Mouse (Mus musculus) macrophage (primary cell): ENCODE measurements around the gene Abcg1. TPM values are rescaled to one million over a fixed set of nuclear protein-coding genes. Genes with fewer than 3 reads are reported as not detected.

Experiments
- H3K27ac ChIP-seq: fragments of 350-480 bp; formaldehyde crosslinking; 2 replicates; pipeline ENCODE4 v1.9.0; 2021
- H3K36me3 ChIP-seq: fragments of 350-480 bp; formaldehyde crosslinking; 2 replicates; pipeline ENCODE4 v1.9.0; 2021; ENCODE audit errors: inconsistent target
- H3K4me3 ChIP-seq: fragments of 350-480 bp; formaldehyde crosslinking; 2 replicates; pipeline ENCODE4 v1.9.0; 2021; ENCODE audit errors: inconsistent target
- H3K79me2 ChIP-seq: fragments of 350-480 bp; formaldehyde crosslinking; 2 replicates; pipeline ENCODE4 v1.9.0; 2021; ENCODE audit errors: inconsistent target
- WGBS: methylation state at CpG from one replicate; pipeline ENCODE4 v1.1.7; 2026; ENCODE audit warnings: inconsistent platforms; ENCODE audit not compliant: missing documents; 5-methylcytosine and 5-hydroxymethylcytosine counted together
- polyA plus RNA-seq: library from polyadenylated mRNA; stranded (reverse); fragments of 250-400 nt; gene quantifications from 3 replicates; pipeline ENCODE4 v1.2.4, GENCODE M21; 2018; ENCODE audit warnings: inconsistent platforms

The Abcg1 gene
- polyA plus RNA-seq, 1 experiment from 2014 or later: 132 TPM

- WGBS: 92% methylated on average over 9 of the region's 9 CpGs
- no peak overlapping the region for H3K27ac ChIP-seq
- H3K79me2 ChIP-seq: no peaks in the 10 kb centered on the region
- H3K4me3 ChIP-seq: no peak overlapping the region
- peaks cover 99% of the 10 kb centered on the region for H3K36me3 ChIP-seq
Measured at GRCm38 (mm10) chr17:31113191-31113856, 55.8 kb downstream of the Abcg1 start.

GRCm38 (mm10) chr17:31116063-31116462 is 58.6 kb downstream of the Abcg1 start:
- H3K27ac ChIP-seq: no peak overlapping the region
- 87% methylated on average over 6 of the region's 6 CpGs for WGBS
- no peaks in the 10 kb centered on the region for H3K79me2 ChIP-seq
- peaks cover 74% of the 10 kb centered on the region for H3K36me3 ChIP-seq
- no peak overlapping the region for H3K4me3 ChIP-seq

GRCm38 (mm10) chr17:31117946-31118345 is 60.5 kb downstream of the Abcg1 start:
- Histone ChIP-seq H3K27ac (no peak overlapping the region), H3K36me3 (peaks cover 55% of the 10 kb centered on the region), H3K79me2 (no peaks in the 10 kb centered on the region), H3K4me3 (no peak overlapping the region)
- 93% methylated on average over 5 of the region's 5 CpGs for WGBS

GRCm38 (mm10) chr17:31119429-31119828 is 62.0 kb downstream of the Abcg1 start:
- Histone ChIP-seq H3K36me3 (peaks cover 40% of the 10 kb centered on the region), H3K79me2 (no peaks in the 10 kb centered on the region), H3K4me3 (no peak overlapping the region), H3K27ac (no peak overlapping the region)
- 14% methylated on average over 7 of the region's 7 CpGs for WGBS

- H3K4me3 ChIP-seq: no peak overlapping the region
- WGBS: 15% methylated on average over 8 of the region's 8 CpGs
- H3K36me3 ChIP-seq: peaks cover 14% of the 10 kb centered on the region; the same call in 1 of the 2 replicates
Measured at GRCm38 (mm10) chr17:31121975-31122374, 64.5 kb downstream of the Abcg1 start.

GRCm38 (mm10) chr17:31125548-31126266 is 68.2 kb downstream of the Abcg1 start:
- Histone ChIP-seq H3K27ac (no peak overlapping the region), H3K4me3 (no peak overlapping the region), H3K36me3 (no peaks in the 10 kb centered on the region), H3K79me2 (no peaks in the 10 kb centered on the region)
- WGBS: 89% methylated on average over 9 of the region's 9 CpGs

More at GRCm38 (mm10) chr17:31121975-31122374, 64.5 kb downstream of the Abcg1 start:
- Histone ChIP-seq H3K79me2 (no peaks in the 10 kb centered on the region), H3K27ac (no peak overlapping the region)

- H3K79me2 ChIP-seq: no peaks in the 10 kb centered on the region
- 81% methylated on average over 9 of the region's 9 CpGs for WGBS
- no peak overlapping the region for H3K4me3 ChIP-seq
- no peaks in the 10 kb centered on the region for H3K36me3 ChIP-seq
- H3K27ac ChIP-seq: no peak overlapping the region
Measured at GRCm38 (mm10) chr17:31128708-31129318, 71.3 kb downstream of the Abcg1 start.

- H3K4me3 ChIP-seq: no peak within 1 kb of the TSS
- no peaks in the 10 kb centered on the region for H3K36me3 ChIP-seq
- H3K79me2 ChIP-seq: no peaks in the 10 kb centered on the region
- WGBS: 66% methylated on average over 2 of the region's 2 CpGs
- no peak within 1 kb of the TSS for H3K27ac ChIP-seq
Measured at GRCm38 (mm10) chr17:31129452-31129851, 72.0 kb downstream of the Abcg1 start, which contains the start of gene Tff3. Gene Tff3 (minus strand): TSS chr17:31129646.

GRCm38 (mm10) chr17:31131269-31131821 is 73.9 kb downstream of the Abcg1 start:
- no peaks in the 10 kb centered on the region for H3K79me2 ChIP-seq
- H3K36me3 ChIP-seq: no peaks in the 10 kb centered on the region
- H3K27ac ChIP-seq: no peak overlapping the region
- H3K4me3 ChIP-seq: no peak overlapping the region
- WGBS: 83% methylated on average over 10 of the region's 10 CpGs

- H3K36me3 ChIP-seq: no peaks in the 10 kb centered on the region
- H3K4me3 ChIP-seq: no peak overlapping the region
- no peak overlapping the region for H3K27ac ChIP-seq
- no peaks in the 10 kb centered on the region for H3K79me2 ChIP-seq
- WGBS: 69% methylated on average over 15 of the region's 15 CpGs
Measured at GRCm38 (mm10) chr17:31133776-31134175, 76.3 kb downstream of the Abcg1 start.

- Histone ChIP-seq H3K79me2 (no peaks in the 10 kb centered on the region), H3K27ac (no peak overlapping the region), H3K36me3 (no peaks in the 10 kb centered on the region), H3K4me3 (no peak overlapping the region)
- 82% methylated on average over 6 of the region's 6 CpGs for WGBS
Measured at GRCm38 (mm10) chr17:31134913-31135312, 77.4 kb downstream of the Abcg1 start.

- Histone ChIP-seq H3K79me2 (no peaks in the 10 kb centered on the region), H3K4me3 (no peak overlapping the region), H3K36me3 (no peaks in the 10 kb centered on the region), H3K27ac (no peak overlapping the region)
- 16% methylated on average over 2 of the region's 3 CpGs for WGBS
Measured at GRCm38 (mm10) chr17:31136291-31136690, 78.8 kb downstream of the Abcg1 start.

GRCm38 (mm10) chr17:31136821-31137220 is 79.3 kb downstream of the Abcg1 start:
- WGBS: 58% methylated on average over 1 of the region's 1 CpGs
- H3K79me2 ChIP-seq: no peaks in the 10 kb centered on the region
- no peak overlapping the region for H3K4me3 ChIP-seq
- no peaks in the 10 kb centered on the region for H3K36me3 ChIP-seq
- H3K27ac ChIP-seq: no peak overlapping the region

GRCm38 (mm10) chr17:31138398-31138797 is 80.9 kb downstream of the Abcg1 start:
- no peak overlapping the region for H3K27ac ChIP-seq
- 34% methylated on average over 5 of the region's 5 CpGs for WGBS
- H3K4me3 ChIP-seq: no peak overlapping the region
- H3K79me2 ChIP-seq: no peaks in the 10 kb centered on the region
- H3K36me3 ChIP-seq: no peaks in the 10 kb centered on the region

- no peak overlapping the region for H3K4me3 ChIP-seq
- no peaks in the 10 kb centered on the region for H3K79me2 ChIP-seq
- H3K36me3 ChIP-seq: no peaks in the 10 kb centered on the region
- H3K27ac ChIP-seq: no peak overlapping the region
- WGBS: 89% methylated on average over 7 of the region's 7 CpGs
Measured at GRCm38 (mm10) chr17:31142116-31142515, 84.6 kb downstream of the Abcg1 start.
